Mouse (Mus musculus): ENCODE results near the gene Spaca4.

DNA sequence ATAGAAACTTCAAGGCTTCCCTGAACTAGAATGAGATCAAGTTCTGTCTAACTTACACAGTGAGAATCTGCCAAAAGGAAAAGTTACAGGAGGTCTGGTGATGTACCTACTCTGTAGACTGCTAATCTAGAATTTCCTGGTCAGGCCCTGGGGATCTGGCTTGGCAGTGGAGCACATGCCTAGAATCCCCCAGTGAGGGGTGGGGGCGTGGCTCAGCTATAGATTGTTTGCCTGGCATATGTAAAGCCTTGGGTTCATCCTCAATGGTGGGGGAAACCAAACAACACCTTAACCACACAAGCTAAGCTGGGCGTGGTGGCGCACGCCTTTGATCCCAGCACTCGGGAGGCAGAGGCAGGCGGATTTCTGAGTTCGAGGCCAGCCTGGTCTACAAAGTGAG is 27.7 kb downstream of the Spaca4 start:
- TF ChIP-seq CTCF (IDR thresholded peaks at IDR 0.05; ENCODE audit: extremely low read depth, insufficient read depth, low read length) (no peak), POLR2A (IDR thresholded peaks at IDR 0.05; ENCODE audit: extremely low read depth, insufficient read depth, low read length) (no peak)

Data from cortical plate, adult 2 months (tissue).